Mouse (Mus musculus) MEL (cell line): ENCODE results near the gene Axdnd1.

Experiments used
- E2F4 ChIP-seq: IDR thresholded peaks from 2 replicates; pipeline ENCODE4 v1.6.1; 2011; ENCODE audit warnings: low read depth, low read length, improper control_type of control experiment, borderline replicate concordance
- TCF12 ChIP-seq: IDR thresholded peaks from 2 replicates; pipeline ENCODE4 v1.6.1; 2014; ENCODE audit warnings: low read depth, mild to moderate bottlenecking, inconsistent platforms, low read length, improper control_type of control experiment, moderate library complexity

- TF ChIP-seq E2F4, result no peak
- no peak for TF ChIP-seq TCF12
Measured at GRCm38 (mm10) chr1:156454384-156454783, 33.4 kb upstream of the Axdnd1 start.
